Mouse (Mus musculus) thymus, postnatal 10 days (tissue): ENCODE measurements around the gene Emilin2.

Experiments used
- DNase-seq, 2 experiments: peaks; one replicate each; pipeline ENCODE4 v3.0.0; 2021; ENCODE audit warnings: low spot score in 2 of 2

Gene Emilin2

GRCm38 (mm10) chr17:71231998-71232397 is 79.8 kb downstream of the Emilin2 start:
- DNase-seq, result no peak

DNA sequence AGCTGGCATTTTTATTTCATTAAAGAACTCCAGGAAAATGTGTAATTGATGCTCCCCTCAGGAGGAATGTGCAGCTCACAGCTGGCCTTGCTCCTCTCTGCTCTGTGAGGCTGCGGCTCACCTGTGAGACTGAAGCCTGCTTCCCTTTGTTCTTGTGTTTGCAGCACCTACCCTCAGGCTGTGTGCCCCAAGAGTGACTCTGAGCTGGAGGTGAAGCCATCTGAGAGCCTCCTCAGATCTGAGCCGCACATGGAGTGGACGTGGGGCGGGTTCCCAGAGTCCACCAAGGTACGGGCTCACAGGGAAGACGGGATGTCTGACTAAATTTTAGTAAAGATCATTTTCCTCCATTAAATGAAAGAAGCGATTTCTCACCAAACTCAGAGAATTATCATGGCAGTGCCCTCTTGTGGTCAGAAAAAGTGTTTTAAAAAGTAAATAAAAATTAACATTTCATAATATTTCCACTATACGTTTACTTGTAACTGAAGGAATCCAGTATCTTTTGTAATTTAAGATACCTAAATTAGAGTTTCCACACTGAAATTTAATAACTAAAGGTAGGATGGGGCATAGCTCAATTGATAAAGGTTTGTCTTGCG is 81.6 kb downstream of the Emilin2 start:
- DNase-seq, result no peak

GRCm38 (mm10) chr17:71228651-71229050 is 83.1 kb downstream of the Emilin2 start:
- no peak for DNase-seq

DNA sequence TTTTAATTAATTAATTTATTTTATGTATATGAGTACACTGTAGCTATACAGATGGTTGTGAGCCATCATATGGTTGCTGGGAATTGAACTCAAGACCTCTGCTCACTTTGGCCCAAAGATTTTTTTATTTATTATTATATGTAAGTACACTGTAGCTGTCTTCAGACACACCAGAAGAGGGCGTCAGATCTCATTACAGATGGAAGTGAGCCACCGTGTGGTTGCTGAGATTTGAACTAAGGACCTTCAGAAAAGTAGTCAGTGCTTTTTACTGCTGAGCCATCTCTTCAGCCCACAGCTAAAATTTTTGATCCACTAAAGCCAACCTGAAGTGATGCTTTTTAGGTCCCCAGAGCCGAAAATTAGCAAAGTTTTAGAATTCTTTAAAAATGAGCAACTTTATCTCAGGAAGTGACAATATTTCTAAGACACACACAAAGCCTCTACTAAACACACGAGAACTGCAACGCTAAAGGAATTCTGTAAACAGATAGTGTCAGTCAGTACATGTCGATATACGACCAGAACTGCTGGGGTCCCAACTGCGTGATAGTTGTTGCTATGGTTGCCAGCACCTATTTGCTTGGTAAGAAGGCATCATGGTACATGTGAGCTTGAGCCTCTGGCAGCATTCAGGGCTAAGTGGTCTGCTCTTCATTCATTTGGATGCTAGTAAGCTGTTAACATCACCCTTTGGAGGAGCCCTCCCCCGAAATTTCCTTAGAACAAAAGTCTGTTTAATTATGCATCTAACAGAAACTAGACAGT is 84.5 kb downstream of the Emilin2 start:
- no peak for DNase-seq

DNA sequence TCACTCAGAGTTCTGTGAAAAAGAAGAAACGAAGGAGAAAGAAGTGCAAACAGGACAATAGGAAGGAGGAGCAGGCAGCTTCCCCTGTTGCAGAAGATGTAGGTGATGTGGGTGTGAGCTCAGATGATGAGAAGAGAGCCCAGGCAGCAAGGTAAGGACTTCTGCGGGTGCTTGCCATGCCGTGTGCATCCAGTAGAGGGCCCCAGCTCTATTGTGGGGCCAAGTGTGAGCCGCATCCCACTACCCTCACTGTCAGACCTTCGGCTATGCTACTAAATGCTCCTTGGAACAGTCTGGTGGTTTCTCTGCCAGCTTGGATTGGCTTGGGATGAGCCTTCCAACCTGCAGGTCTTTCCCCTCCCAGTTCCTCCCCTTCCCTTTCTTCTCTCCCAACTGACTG is 86.7 kb downstream of the Emilin2 start:
- peak in 1 of 2 experiments; percentile 45 for DNase-seq

DNA sequence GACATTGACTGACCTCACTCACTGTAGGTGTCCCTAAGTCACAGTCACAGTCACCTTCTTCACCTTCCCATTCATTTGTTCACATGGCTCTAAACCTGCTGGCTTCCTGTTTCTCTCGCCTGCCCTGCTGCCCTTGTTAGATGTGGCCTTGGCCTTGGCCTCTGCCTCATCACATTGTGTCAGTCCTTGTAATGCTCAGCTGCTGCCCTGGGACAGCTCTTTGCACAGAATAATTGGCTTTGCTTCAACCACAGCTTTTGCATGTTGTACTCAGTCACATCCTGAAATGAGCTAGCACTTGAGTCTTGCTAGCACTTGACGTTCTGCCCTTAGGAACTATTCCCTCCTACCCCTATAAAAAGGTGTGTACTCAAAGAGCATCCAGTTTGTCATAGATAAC is 87.3 kb downstream of the Emilin2 start:
- no peak for DNase-seq

DNA sequence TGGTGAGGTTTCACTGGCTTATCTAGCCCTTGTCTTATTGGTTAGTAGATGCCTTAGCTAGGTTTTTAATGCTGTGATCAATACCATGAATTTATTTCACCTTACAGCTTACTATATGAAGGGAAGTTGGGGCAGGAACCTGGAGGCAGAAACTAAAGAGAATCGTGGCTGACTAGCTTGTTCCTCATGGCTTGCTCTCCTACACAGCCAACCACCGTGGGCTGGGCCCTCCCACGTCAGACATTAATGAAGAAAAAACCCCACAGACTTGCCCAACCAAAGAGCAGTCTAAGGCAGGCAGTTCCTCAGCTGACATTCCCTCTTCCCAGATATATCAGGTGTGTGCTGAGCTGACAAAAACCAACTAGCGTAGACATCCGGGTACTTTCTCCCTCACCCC is 88.1 kb downstream of the Emilin2 start:
- DNase-seq, result no peak

- no peak for DNase-seq
Measured at GRCm38 (mm10) chr17:71221383-71221782, 90.4 kb downstream of the Emilin2 start.

GRCm38 (mm10) chr17:71217111-71217685 is 94.6 kb downstream of the Emilin2 start:
- no peak for DNase-seq

DNA sequence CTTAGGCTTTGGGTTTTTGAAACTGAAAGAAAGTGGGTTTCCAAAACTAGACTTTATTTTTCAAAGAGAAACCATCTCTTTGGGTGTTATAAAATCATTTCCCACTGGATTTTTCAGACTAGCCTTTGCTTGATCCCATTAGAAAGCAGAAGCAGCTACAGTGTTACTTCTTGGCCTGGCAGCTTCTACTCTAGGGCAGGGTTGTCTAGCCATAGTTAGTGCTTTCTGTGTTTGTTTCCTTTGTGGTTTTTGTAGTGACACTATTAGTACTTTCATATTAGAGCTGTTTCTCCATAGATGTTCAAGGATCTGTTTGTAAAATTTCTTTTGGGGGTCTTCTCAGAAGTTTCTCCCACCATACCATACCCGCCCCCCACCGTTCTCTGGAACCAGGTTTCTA is 95.5 kb downstream of the Emilin2 start:
- DNase-seq, result no peak

DNA sequence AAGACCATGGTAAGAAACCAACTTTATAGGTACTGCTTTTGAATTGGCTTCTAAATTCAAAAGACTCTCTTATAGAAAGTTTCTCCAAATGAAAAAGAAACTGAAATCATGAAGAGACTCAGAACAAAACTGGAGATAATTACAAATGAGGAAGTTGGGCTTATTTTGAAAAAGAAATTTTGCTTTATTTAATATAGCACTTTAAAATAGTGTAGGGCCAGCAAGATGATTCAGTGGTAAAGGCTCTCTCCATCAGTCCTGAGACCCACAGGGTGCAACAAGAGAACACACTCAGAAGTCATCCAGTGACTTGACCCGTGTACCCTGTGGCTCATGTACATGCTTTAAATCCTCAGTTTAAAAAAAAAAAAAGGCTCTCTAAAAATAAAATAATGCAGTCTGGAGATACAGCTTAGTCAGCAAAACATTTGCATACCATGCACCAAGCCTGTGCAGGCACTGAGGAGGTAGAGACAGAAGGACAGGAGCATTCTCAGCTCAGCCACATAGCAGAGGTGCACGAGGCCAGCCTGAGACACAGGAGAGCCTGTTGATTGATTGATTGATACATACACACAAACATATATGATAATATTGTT is 96.4 kb downstream of the Emilin2 start:
- DNase-seq, result no peak

GRCm38 (mm10) chr17:71214514-71215240 is 97.1 kb downstream of the Emilin2 start:
- no peak for DNase-seq

DNA sequence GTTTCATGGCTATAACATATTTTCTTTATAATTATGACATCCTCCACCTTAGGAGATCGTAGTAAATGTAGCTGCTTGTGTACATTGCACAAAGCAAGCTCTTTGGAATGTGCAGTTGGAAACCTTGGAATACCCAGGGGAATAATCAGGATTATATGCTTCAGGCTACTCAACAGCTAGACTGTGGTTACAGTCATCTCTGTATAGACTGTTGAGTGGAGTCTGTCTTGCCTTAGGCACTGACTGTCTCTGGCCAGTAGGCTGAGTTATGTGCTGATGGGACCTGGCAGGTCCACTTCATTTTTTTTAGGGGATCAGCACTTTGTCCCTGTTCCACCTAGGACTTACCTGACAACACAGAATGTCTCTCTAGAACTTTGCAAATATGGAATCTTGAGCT is 98.1 kb downstream of the Emilin2 start:
- no peak for DNase-seq

DNA sequence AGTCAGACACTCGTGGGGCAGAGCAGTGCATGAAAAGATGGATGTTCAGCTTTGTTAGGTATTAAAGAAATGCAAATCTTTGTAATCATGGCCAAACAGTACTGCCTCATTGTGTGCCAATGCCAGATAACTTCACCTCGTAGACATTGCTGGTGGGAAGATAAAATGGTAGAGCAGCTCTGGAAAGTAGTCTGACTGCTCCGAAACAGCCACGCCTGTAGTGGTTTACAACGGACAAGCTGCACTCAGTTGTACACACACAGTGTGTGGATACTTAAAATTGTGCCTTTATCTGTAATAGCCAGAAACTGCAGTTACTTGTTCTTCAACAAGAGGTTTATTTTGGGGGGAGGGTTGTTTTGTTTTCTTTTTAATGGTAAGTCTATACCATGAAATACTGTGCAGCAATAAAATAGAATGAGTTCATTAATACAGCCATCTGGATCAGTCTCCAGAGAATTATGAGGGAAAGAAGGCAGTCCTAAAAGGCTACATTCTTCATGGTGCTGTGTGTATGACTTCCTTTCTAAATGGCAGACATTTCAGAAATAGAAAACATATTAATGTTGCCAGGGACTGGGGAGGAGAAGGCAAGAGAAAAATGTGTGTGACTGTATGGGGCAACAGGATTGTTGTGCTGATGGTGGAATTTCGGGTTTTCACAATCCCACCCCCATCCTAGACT is 99.7 kb downstream of the Emilin2 start:
- DNase-seq, result no peak

DNA sequence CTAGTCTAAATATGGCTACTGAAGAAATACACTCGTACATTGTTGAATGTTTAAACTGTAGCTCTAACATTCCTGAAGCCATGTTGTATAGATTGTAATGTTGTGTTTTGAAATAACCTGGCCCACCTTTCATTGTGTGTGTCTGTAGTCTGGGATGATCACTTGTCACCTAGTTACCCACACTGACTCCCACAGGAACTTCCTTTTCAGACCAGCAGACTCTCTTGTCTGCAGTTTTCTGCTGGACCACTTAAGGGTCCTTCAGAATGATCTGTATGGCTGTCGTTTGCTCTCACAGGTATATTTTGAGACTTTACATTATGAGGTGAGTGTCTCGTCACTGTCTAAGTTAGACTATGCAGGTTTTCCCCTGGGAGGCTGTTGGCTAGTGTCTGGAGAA is 101.8 kb downstream of the Emilin2 start:
- no peak for DNase-seq

DNA sequence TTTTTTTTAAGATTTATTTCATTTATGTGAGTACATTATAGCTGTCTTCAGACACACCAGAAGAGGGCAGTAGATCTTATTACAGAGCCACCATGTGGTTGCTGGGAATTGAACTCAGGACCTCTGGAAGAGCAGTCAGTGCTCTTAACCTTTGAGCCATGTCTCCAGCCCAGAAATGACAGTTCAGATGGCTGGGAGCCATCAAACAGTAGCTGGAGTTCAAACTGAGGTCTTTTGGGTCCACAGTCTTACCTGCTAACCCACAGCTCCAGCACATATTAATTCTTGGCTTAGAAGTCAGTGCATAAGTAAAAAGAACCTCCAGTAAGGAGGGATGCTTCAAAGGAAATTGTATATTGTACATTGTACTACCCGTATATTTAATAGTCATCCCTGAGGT is 102.9 kb downstream of the Emilin2 start:
- no peak for DNase-seq

- DNase-seq, result no peak
Measured at GRCm38 (mm10) chr17:71208376-71208775, 103.4 kb downstream of the Emilin2 start.

DNA sequence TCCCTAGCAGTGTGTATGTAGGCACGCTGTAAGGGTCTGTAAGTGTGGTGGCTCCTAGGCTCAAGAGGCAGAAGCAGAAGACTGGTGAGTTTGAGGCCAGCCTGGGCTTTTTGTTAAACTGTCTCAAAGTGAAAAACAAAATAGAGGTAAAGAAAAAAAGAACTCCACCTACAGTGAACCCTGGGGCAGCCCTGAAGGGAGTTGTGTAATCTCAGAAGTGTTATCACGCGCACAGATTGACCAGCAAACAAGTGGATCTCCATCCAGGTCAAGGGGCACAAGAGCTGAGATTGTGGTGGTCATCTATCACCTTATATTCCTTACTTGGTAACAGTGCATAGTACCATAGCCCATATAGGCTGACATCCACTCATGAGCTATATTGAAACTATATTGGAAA is 104.5 kb downstream of the Emilin2 start:
- DNase-seq, result no peak

DNA sequence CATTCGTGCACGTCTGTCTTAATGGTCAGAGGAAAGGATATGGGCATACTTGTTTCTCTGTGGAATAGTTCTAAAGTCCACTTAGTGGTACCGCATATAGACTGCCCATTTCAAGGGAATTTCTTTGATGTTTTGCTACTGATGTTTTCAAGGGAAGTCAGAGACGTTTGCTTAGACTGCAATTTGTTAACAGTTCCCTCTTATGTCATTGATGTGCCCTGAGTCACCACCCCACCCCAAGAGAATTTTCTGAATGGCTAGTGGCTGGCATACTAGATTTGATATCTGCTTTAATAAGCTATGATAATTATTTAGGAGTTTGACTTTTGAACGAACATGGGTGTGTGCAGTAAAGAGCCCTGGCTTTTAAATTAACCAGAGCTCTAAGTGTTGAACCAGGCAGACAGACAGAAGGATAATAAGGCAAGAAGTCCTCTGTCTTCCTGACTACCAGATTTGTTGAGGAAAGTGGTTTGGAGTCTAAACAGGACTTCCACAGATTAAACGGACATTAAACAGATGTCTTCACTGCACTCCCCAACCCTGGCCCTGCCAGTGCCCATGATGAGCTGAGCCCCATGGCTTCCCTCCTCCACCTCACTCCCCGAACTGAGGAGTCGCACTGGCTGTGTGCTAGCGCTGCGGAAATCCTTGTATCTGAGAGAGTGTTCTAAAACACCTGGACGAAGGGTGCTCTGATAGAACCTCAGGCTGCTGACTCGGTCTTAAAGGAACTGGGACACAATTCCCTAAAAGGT is 105.5 kb downstream of the Emilin2 start:
- no peak for DNase-seq

DNA sequence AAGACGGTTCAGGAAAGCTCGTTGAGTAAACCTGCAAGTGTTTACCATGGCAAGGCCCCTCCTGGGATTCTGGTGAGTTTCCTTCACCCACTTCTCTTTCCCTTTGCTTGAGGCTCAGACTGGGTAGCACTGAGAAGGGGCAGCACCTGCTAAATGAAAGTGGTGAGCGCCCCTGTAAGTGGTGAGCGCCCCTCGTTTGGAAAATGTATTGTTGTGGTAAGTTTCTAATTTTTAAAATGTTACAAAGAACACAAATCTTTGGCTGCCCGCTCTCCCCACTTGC is 107.0 kb downstream of the Emilin2 start:
- DNase-seq, result no peak
